Mouse (Mus musculus) cortical plate, adult 2 months (tissue): ENCODE data around the gene Lhfpl4.
A peak's percentile ranks its signal among the peaks of the same experiment; 100 is the strongest.

ENCODE experiments used
- CTCF ChIP-seq: fragments of 200-500 bp; IDR thresholded peaks from 2 replicates; pipeline ENCODE4 v1.5.1; 2011; ENCODE audit warnings: mild to moderate bottlenecking, control low read depth, low read length; ENCODE audit not compliant: insufficient read depth; ENCODE audit errors: extremely low read depth
- POLR2A ChIP-seq: fragments of 200-500 bp; IDR thresholded peaks from 2 replicates; pipeline ENCODE4 v1.6.1; 2011; ENCODE audit warnings: mild to moderate bottlenecking, low read length, control low read depth; ENCODE audit not compliant: insufficient read depth; ENCODE audit errors: extremely low read depth

- TF ChIP-seq CTCF (no peak), POLR2A (peak; percentile 54; the same call in 1 of the 2 replicates)
Measured at GRCm38 (mm10) chr6:113178286-113179194, 16.6 kb downstream of the Lhfpl4 start.
